Mouse (Mus musculus) kidney, adult 11 months (tissue): ENCODE data around the gene Pfkfb2.
A peak's percentile ranks its signal among the peaks of the same experiment; 100 is the strongest.

ENCODE experiments used
- DNase-seq: peaks from one replicate; pipeline ENCODE4 v3.0.0; 2022

The Pfkfb2 gene

GRCm38 (mm10) chr1:130737411-130737881 is 8.4 kb upstream of the Pfkfb2 start:
- DNase-seq = no peak

GRCm38 (mm10) chr1:130734852-130735251 is 5.8 kb upstream of the Pfkfb2 start:
- no peak for DNase-seq

- no peak for DNase-seq
These were observed 5.4 kb upstream of the Pfkfb2 start for GRCm38 (mm10) chr1:130734452-130734851.

GRCm38 (mm10) chr1:130733671-130734070 is 4.6 kb upstream of the Pfkfb2 start:
- DNase-seq = peak; percentile 86

- no peak for DNase-seq
These were observed 3.9 kb upstream of the Pfkfb2 start for GRCm38 (mm10) chr1:130732706-130733658.

- DNase-seq = peak; percentile 82
These were observed 2.8 kb upstream of the Pfkfb2 start, which contains the start of gene AA986860 for GRCm38 (mm10) chr1:130731741-130732337. Gene AA986860, plus strand, starts transcription at chr1:130731976.

GRCm38 (mm10) chr1:130728708-130729107 is 345 bp downstream of the Pfkfb2 start:
- no peak for DNase-seq

GRCm38 (mm10) chr1:130728070-130728469 is 983 bp downstream of the Pfkfb2 start:
- DNase-seq = no peak

GRCm38 (mm10) chr1:130726396-130726795 is 2.7 kb downstream of the Pfkfb2 start:
- DNase-seq = no peak

GRCm38 (mm10) chr1:130724206-130724605 is 4.8 kb downstream of the Pfkfb2 start:
- no peak for DNase-seq

GRCm38 (mm10) chr1:130717291-130717871 is 11.7 kb downstream of the Pfkfb2 start, which contains the start of gene Yod1:
Gene Yod1, plus strand, starts transcription at chr1:130717327.
- DNase-seq = peak; percentile 81

- DNase-seq = no peak
These were observed 12.4 kb downstream of the Pfkfb2 start for GRCm38 (mm10) chr1:130716513-130717290.

- DNase-seq = no peak
These were observed 12.9 kb downstream of the Pfkfb2 start for GRCm38 (mm10) chr1:130716218-130716512.

- peak; percentile 98 for DNase-seq
These were observed 13.4 kb downstream of the Pfkfb2 start, which contains the start of gene Gm29427 for GRCm38 (mm10) chr1:130715561-130716217. Gene Gm29427, minus strand, starts transcription at chr1:130715799.

GRCm38 (mm10) chr1:130714046-130714445 is 15.0 kb downstream of the Pfkfb2 start:
- DNase-seq = no peak

- no peak for DNase-seq
These were observed 18.6 kb downstream of the Pfkfb2 start for GRCm38 (mm10) chr1:130710283-130711080.

GRCm38 (mm10) chr1:130703613-130704012 is 25.4 kb downstream of the Pfkfb2 start:
- DNase-seq = no peak

- DNase-seq = no peak
These were observed 27.1 kb downstream of the Pfkfb2 start for GRCm38 (mm10) chr1:130701976-130702375.

- DNase-seq = no peak
These were observed 29.0 kb downstream of the Pfkfb2 start for GRCm38 (mm10) chr1:130699937-130700633.

- no peak for DNase-seq
These were observed 30.5 kb downstream of the Pfkfb2 start for GRCm38 (mm10) chr1:130698601-130699000.

- no peak for DNase-seq
These were observed 45.1 kb downstream of the Pfkfb2 start for GRCm38 (mm10) chr1:130683905-130684304.
